Mouse (Mus musculus) liver, adult 2 months (tissue): ENCODE results near the gene Slc9b1.

Experiments
- CTCF ChIP-seq: fragments of 200-500 bp; IDR thresholded peaks from 2 replicates; pipeline ENCODE4 v1.5.1; 2011; ENCODE audit warnings: low read depth, low read length, control low read depth
- POLR2A ChIP-seq: fragments of 200-500 bp; IDR thresholded peaks from 2 replicates; pipeline ENCODE4 v1.6.1; 2011; ENCODE audit warnings: low read length, control low read depth; ENCODE audit not compliant: insufficient read depth; ENCODE audit errors: extremely low read depth

DNA sequence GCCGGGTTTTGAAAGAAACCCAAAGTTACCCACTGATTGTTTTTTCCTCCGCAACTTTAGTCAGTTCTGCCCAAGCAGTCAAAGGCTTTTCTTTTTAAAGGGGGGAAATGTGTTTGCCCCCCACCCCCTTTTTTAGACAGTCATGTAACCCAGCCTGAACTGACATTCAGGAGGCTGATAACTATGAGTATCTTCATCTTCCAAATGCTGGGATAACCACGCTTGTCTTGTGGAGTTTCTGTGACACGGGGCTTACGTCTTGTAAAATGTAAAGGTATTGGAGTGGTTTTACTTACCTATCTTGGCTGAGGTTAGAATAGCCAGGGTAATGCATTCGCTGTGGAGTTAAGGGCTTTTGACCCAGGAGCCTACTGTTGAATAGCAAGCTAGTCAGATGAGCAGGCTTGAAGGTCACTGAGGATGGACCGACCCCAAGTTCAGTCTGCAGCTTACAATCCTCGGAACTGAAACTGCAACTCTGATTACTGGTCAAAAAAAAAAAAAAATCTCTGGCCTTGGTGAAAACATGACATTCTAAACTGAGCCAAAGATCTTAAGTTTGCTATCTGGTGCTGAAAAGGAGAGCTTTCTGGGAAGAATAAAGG, 75.9 kb downstream of the Slc9b1 start, which contains the start of gene Cisd2:
- TF ChIP-seq CTCF (no peak), POLR2A (no peak)
